Mouse (Mus musculus) granulocyte monocyte progenitor cell, adult 5-6 weeks (primary cell): Measurements from ENCODE around the gene Foxred1. TPM values are rescaled to one million over a fixed set of nuclear protein-coding genes. Genes with fewer than 3 reads are reported as not detected.

Source experiments
- ATAC-seq: replicated peaks from 2 replicates; pipeline ENCODE4 v1.8.0; 2016; ENCODE audit warnings: mild to moderate bottlenecking, moderate TSS enrichment, inconsistent platforms; ENCODE audit not compliant: poor library complexity, severe bottlenecking
- total RNA-seq, 2 experiments: library from RNA; stranded (forward) in 1 of 2; stranded (reverse) in 1 of 2; fragments of 200-712, 200-1000 nt in 1 of 2; fragments of >200 nt in 1 of 2; fragmentation: Nextera tagmentation in 1 of 2; gene quantifications; 2 replicates each; pipeline ENCODE4 v1.2.3; 2014 to 2017

Foxred1 gene
- total RNA-seq (2014; fragmentation: Nextera tagmentation) (33.0 and 46.3 TPM in 2 replicates), total RNA-seq (2017) (34.3 and 38.1 TPM in 2 replicates)

GRCm38 (mm10) chr9:35210542-35211474, at the start of gene Foxred1:
Foxred1 (minus strand) TSS chr9:35211055.
- ATAC-seq = peak; percentile 86

DNA sequence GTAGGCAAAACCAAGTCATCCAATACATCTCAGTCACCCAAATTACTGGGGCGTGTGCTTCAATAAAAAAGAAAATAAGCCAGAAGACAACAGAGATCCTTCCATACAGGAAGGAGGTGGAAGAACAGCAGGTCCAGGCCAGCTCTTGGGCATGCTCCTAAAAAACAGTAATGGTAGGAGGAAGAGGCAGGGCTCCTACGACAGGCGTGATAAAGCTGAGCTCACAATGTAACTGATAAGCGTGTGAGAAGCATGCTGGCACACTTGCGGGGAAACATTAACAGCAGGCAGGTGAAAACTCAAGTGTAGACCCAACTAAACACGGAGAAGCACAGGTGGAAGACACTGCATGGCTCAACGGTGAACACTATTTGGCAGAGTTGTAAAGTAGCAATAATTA, 46.5 kb upstream of the Foxred1 start:
- ATAC-seq = no peak

DNA sequence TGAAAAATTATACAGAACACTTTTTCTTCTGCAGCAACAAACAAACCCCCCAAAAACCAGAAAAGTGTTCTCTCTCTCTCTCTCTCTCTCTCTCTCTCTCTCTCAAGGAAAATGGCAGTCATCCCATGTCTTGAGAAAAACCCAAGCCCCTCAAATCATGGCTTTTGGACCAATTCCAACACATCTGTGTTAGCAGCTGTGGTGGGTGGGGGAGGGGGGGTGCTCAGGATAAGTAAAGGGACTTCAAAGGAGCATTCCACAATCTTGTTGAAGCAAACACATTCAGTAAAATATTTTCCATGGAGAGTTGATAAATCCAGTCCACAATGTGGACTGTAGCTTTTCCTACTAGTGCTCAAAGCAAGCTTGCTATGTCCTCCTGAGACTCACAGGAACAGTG, 38.6 kb upstream of the Foxred1 start:
- no peak for ATAC-seq

GRCm38 (mm10) chr9:35247405-35247804, 36.5 kb upstream of the Foxred1 start:
- ATAC-seq = no peak

DNA sequence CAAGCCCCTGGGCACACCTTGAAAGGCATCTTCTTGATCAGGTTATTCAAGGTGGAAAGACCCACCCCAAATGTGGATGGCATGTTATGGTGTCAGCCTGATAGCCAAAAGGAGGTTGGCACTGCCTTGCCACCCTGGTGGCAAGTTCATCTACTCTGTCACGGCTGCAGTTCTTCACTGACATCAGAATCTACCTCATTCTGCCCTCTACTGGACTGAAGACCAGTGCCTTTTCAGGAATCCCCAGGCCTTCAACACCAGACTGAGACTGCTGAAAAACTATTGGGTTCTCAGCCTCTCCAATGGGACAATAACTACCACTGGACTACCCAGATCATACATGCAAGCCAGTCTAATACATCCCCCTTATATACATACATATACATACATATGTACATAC, 28.9 kb upstream of the Foxred1 start:
- ATAC-seq = no peak

- ATAC-seq = no peak
Observed at GRCm38 (mm10) chr9:35238915-35239571, 28.2 kb upstream of the Foxred1 start.

- ATAC-seq = no peak
Observed at GRCm38 (mm10) chr9:35238371-35238770, 27.5 kb upstream of the Foxred1 start.

DNA sequence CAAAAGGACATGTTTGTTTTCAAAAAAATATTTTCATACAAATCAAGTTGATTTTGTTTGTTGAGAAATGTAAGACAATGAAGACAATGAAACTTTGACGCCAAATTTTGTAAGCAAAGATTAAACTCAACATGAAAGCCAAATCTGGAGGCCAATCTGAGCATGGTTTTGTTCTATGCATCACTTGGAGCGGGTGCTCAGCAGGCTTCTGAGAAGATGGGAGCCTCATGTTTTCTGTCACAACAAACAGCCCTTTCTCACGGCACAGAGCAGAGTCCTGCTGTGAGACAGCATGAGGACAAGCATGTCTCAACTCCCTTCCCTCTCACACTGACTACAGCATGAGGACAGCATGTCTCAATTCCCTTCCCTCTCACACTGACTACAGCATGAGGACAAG, 25.1 kb upstream of the Foxred1 start:
- ATAC-seq = no peak; the same call in 1 of the 2 replicates

GRCm38 (mm10) chr9:35228671-35229070, 17.8 kb upstream of the Foxred1 start:
- no peak for ATAC-seq

DNA sequence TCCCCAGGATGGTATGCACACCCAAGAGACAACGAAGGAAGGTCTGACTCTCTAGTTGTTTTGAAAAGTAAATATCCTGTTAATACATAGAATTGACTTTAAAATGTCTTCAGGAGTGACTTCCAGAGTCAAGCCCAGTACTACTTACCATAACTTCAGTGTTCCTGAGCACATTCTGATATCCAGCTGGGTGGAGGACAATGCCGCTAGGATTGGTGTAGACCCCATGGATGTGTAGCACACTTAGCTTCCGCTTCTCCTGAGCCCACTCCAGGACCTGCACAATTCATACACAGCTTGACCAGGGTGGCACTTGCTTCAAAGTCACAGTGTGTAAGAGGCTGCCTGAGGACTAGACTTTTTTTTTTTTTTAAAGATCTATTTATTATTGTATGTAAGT, 12.6 kb upstream of the Foxred1 start:
- ATAC-seq = no peak

GRCm38 (mm10) chr9:35217963-35218362, 7.1 kb upstream of the Foxred1 start:
- no peak for ATAC-seq

DNA sequence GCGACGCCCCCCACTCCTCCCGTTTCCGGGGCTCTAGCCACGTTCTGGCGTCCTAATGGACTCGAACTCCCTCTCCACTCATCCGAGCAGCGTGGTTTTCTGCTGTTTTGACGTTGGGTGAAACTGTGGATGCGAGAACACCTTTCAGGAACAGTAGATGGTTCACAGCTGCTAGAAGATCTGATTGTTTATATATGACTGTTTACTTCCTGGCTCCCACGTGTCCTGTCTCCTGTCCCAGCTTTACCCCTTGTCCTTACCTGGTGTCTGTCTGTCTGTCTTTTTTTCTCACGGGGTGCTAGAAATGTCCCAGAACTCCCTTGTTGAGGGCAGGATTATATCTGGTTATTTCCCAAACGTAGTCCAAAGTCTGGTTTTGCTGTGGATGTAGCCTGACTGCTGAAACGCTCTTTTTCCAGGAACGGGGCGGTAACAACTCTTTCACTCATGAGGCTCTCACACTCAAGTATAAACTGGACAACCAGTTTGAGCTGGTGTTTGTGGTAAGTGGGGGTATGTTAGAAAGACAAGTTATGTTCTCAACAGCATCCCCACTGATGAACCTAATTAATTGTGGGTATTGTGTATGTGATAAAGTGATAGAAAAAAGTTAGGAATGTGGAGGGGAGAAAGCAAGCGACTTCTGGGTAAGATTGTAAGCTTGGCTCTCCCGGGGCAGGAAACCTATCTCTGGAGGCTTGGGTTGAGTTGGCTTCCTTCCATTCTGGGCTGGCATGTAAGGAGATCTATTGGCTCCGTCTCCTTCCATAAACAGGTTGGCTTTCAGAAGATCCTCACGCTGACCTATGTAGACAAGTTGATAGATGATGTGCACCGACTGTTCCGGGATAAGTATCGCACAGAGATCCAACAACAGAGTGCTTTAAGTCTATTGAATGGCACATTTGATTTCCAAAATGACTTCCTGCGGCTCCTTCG, 987 bp upstream of the Foxred1 start:
- ATAC-seq = peak; percentile 0; the same call in 1 of the 2 replicates

GRCm38 (mm10) chr9:35204421-35204820, 6.4 kb downstream of the Foxred1 start:
- ATAC-seq = no peak

DNA sequence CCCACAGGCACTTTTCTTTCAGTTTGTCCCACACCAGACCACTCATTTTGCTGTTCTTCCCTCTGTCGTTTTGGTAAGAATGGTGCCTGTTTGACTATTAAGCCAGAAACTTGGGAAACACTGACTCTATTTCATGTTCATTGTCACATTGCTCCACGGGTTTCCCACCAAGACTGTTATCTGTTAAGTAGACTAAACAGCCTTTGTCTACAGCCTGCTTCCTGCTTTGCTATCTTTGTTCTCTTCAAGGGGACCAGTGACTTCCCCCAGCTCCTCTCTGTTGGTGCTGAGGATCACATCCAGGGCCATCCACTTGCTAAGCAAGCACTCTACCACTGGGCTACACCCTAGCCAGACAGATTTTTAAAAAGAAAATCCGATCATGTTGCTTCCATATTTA, 7.3 kb downstream of the Foxred1 start:
- no peak for ATAC-seq

DNA sequence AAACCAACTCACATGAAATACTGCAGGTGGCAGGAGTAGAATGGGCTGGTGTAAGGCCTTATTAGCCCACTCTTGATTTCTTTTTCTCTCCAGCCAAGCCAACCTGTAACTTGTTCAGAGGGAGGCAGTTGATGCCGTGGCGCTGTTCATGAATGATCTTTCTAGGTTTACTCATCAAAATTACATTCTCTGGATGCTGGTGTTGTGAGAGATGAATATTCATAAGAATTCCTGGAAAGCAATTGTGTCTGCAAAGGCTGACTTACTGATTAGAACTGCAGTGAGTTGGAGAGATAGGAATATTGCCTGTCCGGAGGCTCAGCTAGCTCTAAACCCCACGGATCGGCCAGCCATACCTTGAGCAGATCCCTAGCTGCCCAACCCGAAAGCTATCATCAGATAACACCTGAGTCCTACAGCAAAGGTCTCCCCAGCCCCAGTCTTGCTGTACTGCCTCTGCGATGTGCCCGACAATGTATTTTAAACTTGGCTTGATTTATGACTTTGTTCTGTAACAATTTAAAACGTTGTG, 10.3 kb downstream of the Foxred1 start:
- no peak for ATAC-seq

- peak; percentile 97 for ATAC-seq
Observed at GRCm38 (mm10) chr9:35199772-35200471, 10.9 kb downstream of the Foxred1 start, which contains the start of the genes Srpr and Tirap. Srpr (plus strand) TSS chr9:35200175. Tirap (minus strand) TSS chr9:35200291.

- ATAC-seq = peak; percentile 40
Observed at GRCm38 (mm10) chr9:35198945-35199771, 11.7 kb downstream of the Foxred1 start.

GRCm38 (mm10) chr9:35198351-35198750, 12.5 kb downstream of the Foxred1 start:
- ATAC-seq = no peak
